27 mouse cellular contexts compared by ENCODE assay signal in genomic region chr15:100721445-100721844, GRCm38 (mm10). TPM values are rescaled to one million over a fixed set of nuclear protein-coding genes. Genes with fewer than 3 reads are reported as not detected.
DNase-seq lines count a peak whose midpoint lies in the region; ATAC-seq and TF ChIP-seq lines count a peak whose summit lies in the region.
"Had no signal": no experiment of that assay in that cellular context is flagged by ENCODE, and none has a peak within 500 bp of the region (broad histone marks: within the 10 kb centered on the region; RNA-seq: fewer than 3 reads in every experiment).

No protein-coding gene starts in this region.

- DNase-seq in liver, embryonic 14.5 days (ENCODE audit: low read depth in 3 of 3, low spot score in 3 of 3): no peak
- DNase-seq in liver (no peak), A20 (ENCODE audit: low read depth, low spot score) (peak; percentile 12), MEL (ENCODE audit: low read depth, low spot score) (no peak)
- no peak for DNase-seq in layer of hippocampus, adult 8-10 months (ENCODE audit: low spot score in 2 of 2)
- DNase-seq in embryonic facial prominence, embryonic 10.5 days (ENCODE audit: low spot score): no peak
- no peak for DNase-seq in retina, postnatal 1 day
- DNase-seq: adrenal gland, postnatal 25 days; B cell, adult 2 months; cerebellum, adult 18-20 months; cerebellum, adult 9-10 months; cerebellum, postnatal 14 days; forebrain, postnatal 0 days; gastrocnemius, adult 2 months; gastrocnemius, postnatal 14 days; heart, adult 11 months; heart, postnatal 10 days; heart, postnatal 36 days had no signal

- no peaks in the 10 kb centered on the region for H3K9me3 ChIP-seq in liver, embryonic 14.5 days (ENCODE audit: control insufficient read depth, low read length)
- no peaks in the 10 kb centered on the region for H3K9me3 ChIP-seq in MEL (replicated peaks; ENCODE audit: insufficient read depth, low read length)
- no peaks in the 10 kb centered on the region for H3K9me3 ChIP-seq in embryonic facial prominence, embryonic 10.5 days
- H3K9me3 ChIP-seq: embryonic facial prominence, embryonic 12.5 days; embryonic facial prominence, embryonic 15.5 days; heart, embryonic 15.5 days; hindbrain, embryonic 10.5 days; hindbrain, embryonic 13.5 days had no signal

- TF ChIP-seq POLR2A in MEL (IDR thresholded peaks at IDR 0.05; ENCODE audit: control insufficient read depth in 1 of 2, insufficient read depth in 1 of 2, low read depth in 1 of 2, low read length in 2 of 2, poor library complexity in 1 of 2): no peak
- no peak for TF ChIP-seq POLR2A in small intestine, adult 2 months (IDR thresholded peaks at IDR 0.05; ENCODE audit: low read depth, low read length)

- no peak for TF ChIP-seq RAD21 in MEL (IDR thresholded peaks at IDR 0.05; ENCODE audit: low read depth, low read length)

- peak; percentile 30 for TF ChIP-seq CTCF in liver, embryonic 14.5 days (IDR thresholded peaks at IDR 0.05; ENCODE audit: low read depth)
- TF ChIP-seq CTCF in MEL (IDR thresholded peaks at IDR 0.05 in 2 of 3, conservative IDR thresholded peaks at IDR 0.05 in 1 of 3; ENCODE audit: control insufficient read depth in 1 of 3, insufficient read depth in 1 of 3, low read depth in 2 of 3, low read length in 3 of 3, poor library complexity in 1 of 3, severe bottlenecking in 1 of 3): 0 out of 6 replicates have a peak, but pooled peaks of 1 of the 3 experiments have one; percentile 11
- TF ChIP-seq CTCF in small intestine, adult 2 months (IDR thresholded peaks at IDR 0.05; ENCODE audit: extremely low read depth, insufficient read length, insufficient replicate concordance, low read depth, low read length): no peak

- no peak overlapping the region for H3K4me2 ChIP-seq in liver, embryonic 14.5 days (ENCODE audit: low read depth)
- H3K4me2 ChIP-seq: embryonic facial prominence, embryonic 12.5 days; embryonic facial prominence, embryonic 15.5 days; heart, embryonic 12.5 days; heart, embryonic 15.5 days; hindbrain, embryonic 13.5 days had no signal

- no peak overlapping the region for H3K27ac ChIP-seq in liver, embryonic 14.5 days
- no peak overlapping the region for H3K27ac ChIP-seq in MEL (ENCODE audit: control insufficient read depth, low read depth, low read length)
- H3K27ac ChIP-seq in small intestine, adult 2 months (ENCODE audit: insufficient read depth, low read depth, low read length): peak overlapping the region; percentile 56
- no peak overlapping the region for H3K27ac ChIP-seq in embryonic facial prominence, embryonic 10.5 days (replicated peaks)
- H3K27ac ChIP-seq: embryonic facial prominence, embryonic 12.5 days; embryonic facial prominence, embryonic 15.5 days; gastrocnemius, adult 2 months; heart, embryonic 15.5 days; hindbrain, embryonic 10.5 days; hindbrain, embryonic 13.5 days had no signal

- 77% methylated on average over 5 of the region's 5 CpGs for WGBS in liver, embryonic 14.5 days (ENCODE audit: insufficient replicate concordance)
- WGBS in small intestine, adult 2 months: 81% methylated on average over 5 of the region's 5 CpGs
- 92% methylated on average over 5 of the region's 5 CpGs for WGBS in embryonic facial prominence, embryonic 10.5 days

- H3K27me3 ChIP-seq in liver, embryonic 14.5 days (ENCODE audit: control insufficient read depth, insufficient read depth, low read length): no peaks in the 10 kb centered on the region
- no peaks in the 10 kb centered on the region for H3K27me3 ChIP-seq in MEL (ENCODE audit: control insufficient read depth in 1 of 2, insufficient read depth in 2 of 2, low read length in 2 of 2)
- no peaks in the 10 kb centered on the region for H3K27me3 ChIP-seq in small intestine, adult 2 months (ENCODE audit: control insufficient read depth, insufficient read depth, low read length)
- H3K27me3 ChIP-seq in embryonic facial prominence, embryonic 10.5 days (replicated peaks; ENCODE audit: low read depth, poor library complexity, severe bottlenecking): peaks cover under 1% of the 10 kb centered on the region
- H3K27me3 ChIP-seq: embryonic facial prominence, embryonic 12.5 days; embryonic facial prominence, embryonic 15.5 days had no signal

- no peaks in the 10 kb centered on the region for H3K36me3 ChIP-seq in liver, embryonic 14.5 days (replicated peaks; ENCODE audit: control insufficient read depth, insufficient read depth, low read depth)
- peaks cover 2 to 23% of the 10 kb centered on the region in 2 experiments; a peak in 3 of 4 replicates for H3K36me3 ChIP-seq in MEL (ENCODE audit: control insufficient read depth in 1 of 2, insufficient read depth in 2 of 2, low read length in 2 of 2)
- H3K36me3 ChIP-seq in small intestine, adult 2 months (ENCODE audit: control insufficient read depth, insufficient read depth, low read length): peaks cover 36% of the 10 kb centered on the region
- H3K36me3 ChIP-seq in embryonic facial prominence, embryonic 10.5 days (replicated peaks): no peaks in the 10 kb centered on the region
- H3K36me3 ChIP-seq: embryonic facial prominence, embryonic 12.5 days; embryonic facial prominence, embryonic 15.5 days; heart, embryonic 12.5 days; heart, embryonic 15.5 days; hindbrain, embryonic 10.5 days; hindbrain, embryonic 13.5 days had no signal

- no peak for TF ChIP-seq EP300 in liver, embryonic 14.5 days (IDR thresholded peaks at IDR 0.05; ENCODE audit: low read depth)
- no peak for TF ChIP-seq EP300 in MEL (IDR thresholded peaks at IDR 0.05; ENCODE audit: low read depth in 1 of 2, low read length in 2 of 2)

- H3K4me1 ChIP-seq in liver, embryonic 14.5 days (replicated peaks; ENCODE audit: control insufficient read depth in 2 of 2, insufficient read depth in 2 of 2, low read length in 1 of 2): no peaks in the 10 kb centered on the region
- H3K4me1 ChIP-seq in MEL (ENCODE audit: control insufficient read depth in 1 of 2, insufficient read depth in 2 of 2, low read length in 2 of 2): peaks cover 20 to 34% of the 10 kb centered on the region in 2 experiments
- peaks cover 17% of the 10 kb centered on the region for H3K4me1 ChIP-seq in small intestine, adult 2 months (ENCODE audit: control insufficient read depth, insufficient read depth, insufficient read length, low read length)
- no peaks in the 10 kb centered on the region for H3K4me1 ChIP-seq in embryonic facial prominence, embryonic 10.5 days
- H3K4me1 ChIP-seq: embryonic facial prominence, embryonic 12.5 days; embryonic facial prominence, embryonic 15.5 days; heart, embryonic 12.5 days; heart, embryonic 15.5 days; hindbrain, embryonic 10.5 days; hindbrain, embryonic 13.5 days had no signal

- ATAC-seq in liver, embryonic 14.5 days (ENCODE audit: insufficient read depth): no peak
- ATAC-seq: forebrain, embryonic 14.5 days; forebrain, postnatal 0 days; hindbrain, embryonic 16.5 days had no signal

- no peaks in the 10 kb centered on the region for H3K79me2 ChIP-seq in MEL (ENCODE audit: control insufficient read depth, insufficient read depth, low read length, poor library complexity)

- no peak overlapping the region for H3K4me3 ChIP-seq in liver, embryonic 14.5 days (ENCODE audit: insufficient read depth in 1 of 2, low read depth in 2 of 2, low read length in 2 of 2)
- no peak overlapping the region for H3K4me3 ChIP-seq in MEL (ENCODE audit: control insufficient read depth in 1 of 2, insufficient read depth in 1 of 2, low read depth in 2 of 2, low read length in 2 of 2)
- H3K4me3 ChIP-seq in small intestine, adult 2 months (ENCODE audit: low read depth, low read length): no peak overlapping the region
- H3K4me3 ChIP-seq in embryonic facial prominence, embryonic 10.5 days: no peak overlapping the region
- H3K4me3 ChIP-seq: embryonic facial prominence, embryonic 12.5 days; embryonic facial prominence, embryonic 15.5 days; gastrocnemius, adult 2 months; heart, embryonic 12.5 days; heart, embryonic 15.5 days; hindbrain, embryonic 10.5 days; hindbrain, embryonic 13.5 days had no signal

- H3K9ac ChIP-seq in liver, embryonic 14.5 days (replicated peaks): no peak overlapping the region
- no peak overlapping the region for H3K9ac ChIP-seq in MEL (ENCODE audit: control insufficient read depth, low read depth, low read length, poor library complexity, severe bottlenecking)
- H3K9ac ChIP-seq: embryonic facial prominence, embryonic 12.5 days; embryonic facial prominence, embryonic 15.5 days; forebrain, postnatal 0 days; heart, embryonic 12.5 days; heart, embryonic 15.5 days; hindbrain, embryonic 13.5 days had no signal

RNA-seq across cellular contexts. Expression of gene Galnt6, which starts 7.7 kb away (rescaled TPM):
- polyA plus RNA-seq in liver, embryonic 14.5 days (2012; rRNA removed): 0.36 and 0.47 TPM in 2 replicates
- 0.73 and 0.84 TPM in 2 replicates for polyA plus RNA-seq in liver, embryonic 14.5 days (2014; fragmentation: Nextera tagmentation; extraction: Ambion mirVana)
- total RNA-seq in MEL (2012; rRNA removed): 17.0 and 17.5 TPM in 2 replicates
- 10 to 100 TPM in 1 of 2 experiments, not detected in 1; 16.1 TPM for polyA plus RNA-seq in MEL (2012; ENCODE audit: insufficient read depth in 1 of 2, insufficient read length in 2 of 2, low read depth in 1 of 2, low replicate concordance in 2 of 2, missing spikeins in 1 of 2)
- 35.2 and 73.0 TPM in 2 replicates for polyA plus RNA-seq in small intestine, adult 2 months (2012; rRNA removed)
- total RNA-seq in layer of hippocampus, adult 8-10 months (2022): 10 to 100 TPM in 2 of 4 experiments, 1 to 10 TPM in 2; 8.8 to 14.4 (median 11.5) TPM
- 0.05 and 0.16 TPM in 2 replicates for polyA plus RNA-seq in embryonic facial prominence, embryonic 10.5 days (2016; fragmentation: Nextera tagmentation; extraction: Ambion mirVana)

RNA-seq across cellular contexts. Expression of gene Cela1, which starts 33.7 kb away (rescaled TPM):
- 8.1 and 9.5 TPM in 2 replicates for polyA plus RNA-seq in liver, embryonic 14.5 days (2012; rRNA removed)
- 11.5 and 13.8 TPM in 2 replicates for polyA plus RNA-seq in liver, embryonic 14.5 days (2014; fragmentation: Nextera tagmentation; extraction: Ambion mirVana)
- 42.2 and 60.3 TPM in 2 replicates for total RNA-seq in MEL (2012; rRNA removed)
- polyA plus RNA-seq in MEL (2012; ENCODE audit: insufficient read depth in 1 of 2, insufficient read length in 2 of 2, low read depth in 1 of 2, low replicate concordance in 2 of 2, missing spikeins in 1 of 2): 10 to 100 TPM in 1 of 2 experiments, not detected in 1; 51.4 TPM
- polyA plus RNA-seq in small intestine, adult 2 months (2012; rRNA removed): 55.9 and 26,246 TPM in 2 replicates
- 1 to 10 TPM in 3 of 4 experiments, under 1 TPM in 1; 0.68 to 7.5 (median 5.7) TPM for total RNA-seq in layer of hippocampus, adult 8-10 months (2022)
- polyA plus RNA-seq in embryonic facial prominence, embryonic 10.5 days (2016; fragmentation: Nextera tagmentation; extraction: Ambion mirVana): 1.7 and 2.2 TPM in 2 replicates
- total RNA-seq: gastrocnemius, adult 2 months; gastrocnemius, postnatal 14 days had no signal

RNA-seq across cellular contexts. Expression of gene Slc4a8, which starts 40.1 kb away (rescaled TPM):
- polyA plus RNA-seq in liver, embryonic 14.5 days (2012; rRNA removed): 0.15 and 0.16 TPM in 2 replicates
- polyA plus RNA-seq in liver, embryonic 14.5 days (2014; fragmentation: Nextera tagmentation; extraction: Ambion mirVana): 0.30 and 0.55 TPM in 2 replicates
- total RNA-seq in MEL (2012; rRNA removed): 0.35 and 0.72 TPM in 2 replicates
- polyA plus RNA-seq in MEL (2012; ENCODE audit: insufficient read depth in 1 of 2, insufficient read length in 2 of 2, low read depth in 1 of 2, low replicate concordance in 2 of 2, missing spikeins in 1 of 2): 1 to 10 TPM in 1 of 2 experiments, not detected in 1; 2.5 TPM
- polyA plus RNA-seq in small intestine, adult 2 months (2012; rRNA removed): 0.51 and 0.98 TPM in 2 replicates
- total RNA-seq in layer of hippocampus, adult 8-10 months (2022): 10 to 100 TPM; 67.0 to 90.0 (median 75.9) TPM
- 9.0 and 10.2 TPM in 2 replicates for polyA plus RNA-seq in embryonic facial prominence, embryonic 10.5 days (2016; fragmentation: Nextera tagmentation; extraction: Ambion mirVana)

RNA-seq across cellular contexts. Expression of gene Bin2, which starts 52.1 kb away (rescaled TPM):
- 16.5 and 17.5 TPM in 2 replicates for polyA plus RNA-seq in liver, embryonic 14.5 days (2012; rRNA removed)
- 12.7 and 15.2 TPM in 2 replicates for polyA plus RNA-seq in liver, embryonic 14.5 days (2014; fragmentation: Nextera tagmentation; extraction: Ambion mirVana)
- total RNA-seq in MEL (2012; rRNA removed): 79.9 and 94.7 TPM in 2 replicates
- 100 to 1,000 TPM; 106 to 128 TPM for polyA plus RNA-seq in MEL (2012; ENCODE audit: insufficient read depth in 1 of 2, insufficient read length in 2 of 2, low read depth in 1 of 2, low replicate concordance in 2 of 2, missing spikeins in 1 of 2)
- polyA plus RNA-seq in small intestine, adult 2 months (2012; rRNA removed): 6.6 and 13.0 TPM in 2 replicates
- total RNA-seq in layer of hippocampus, adult 8-10 months (2022): 10 to 100 TPM in 2 of 4 experiments, 1 to 10 TPM in 2; 4.5 to 15.9 (median 9.7) TPM
- polyA plus RNA-seq in embryonic facial prominence, embryonic 10.5 days (2016; fragmentation: Nextera tagmentation; extraction: Ambion mirVana): 2.1 and 4.0 TPM in 2 replicates
